ENCODE assay signal across 15 mouse cellular contexts in genomic region chr11:78346326-78347069, GRCm38 (mm10). TPM values are rescaled to one million over a fixed set of nuclear protein-coding genes. Genes with fewer than 3 reads are reported as not detected.
DNase-seq lines count a peak whose midpoint lies in the region; ATAC-seq and TF ChIP-seq lines count a peak whose summit lies in the region.
"Had no signal": no experiment of that assay in that cellular context is flagged by ENCODE, and none has a peak within 500 bp of the region (broad histone marks: within the 10 kb centered on the region; RNA-seq: fewer than 3 reads in every experiment).

No protein-coding gene starts in this region.

- in situ Hi-C loops in CH12.LX (cut with MboI; ENCODE audit: low pct_ligation_motif_present, low pct_unique_long_range_greater_than_20kb, low sequenced_read_pairs) = no loop called here

- no peak for ATAC-seq in kidney, embryonic 16.5 days (ENCODE audit: low FRiP score, low TSS enrichment)
- no peak for ATAC-seq in liver, embryonic 16.5 days (ENCODE audit: low read depth)
- no peak for ATAC-seq in erythroid progenitor cell, adult 5-6 weeks (replicated peaks; ENCODE audit: low FRiP score, poor library complexity, severe bottlenecking)
- ATAC-seq: intestine, embryonic 16.5 days had no signal

- no peaks in the 10 kb centered on the region for H3K27me3 ChIP-seq in kidney, embryonic 16.5 days (ENCODE audit: insufficient read depth, low read length)
- H3K27me3 ChIP-seq in CH12.LX (replicated peaks) = no peaks in the 10 kb centered on the region
- H3K27me3 ChIP-seq in liver, embryonic 16.5 days (ENCODE audit: control insufficient read depth, insufficient read depth, low read depth, low read length) = no peaks in the 10 kb centered on the region
- H3K27me3 ChIP-seq in hindbrain, embryonic 10.5 days (ENCODE audit: insufficient read depth, poor library complexity, severe bottlenecking) = no peaks in the 10 kb centered on the region

- no peak for TF ChIP-seq RAD21 in CH12.LX (IDR thresholded peaks at IDR 0.05; ENCODE audit: low read depth, low read length)

- peak overlapping the region; percentile 23 for H3K9ac ChIP-seq in kidney, embryonic 16.5 days (replicated peaks; ENCODE audit: low read length)
- peak overlapping the region; percentile 91 for H3K9ac ChIP-seq in CH12.LX (ENCODE audit: insufficient read depth, low read depth)
- peak overlapping the region; percentile 44 for H3K9ac ChIP-seq in liver, embryonic 16.5 days (ENCODE audit: low read depth, low read length)

- H3K9me3 ChIP-seq in kidney, embryonic 16.5 days (ENCODE audit: low read length) = no peaks in the 10 kb centered on the region
- no peaks in the 10 kb centered on the region for H3K9me3 ChIP-seq in CH12.LX (replicated peaks; ENCODE audit: low read length)
- no peaks in the 10 kb centered on the region for H3K9me3 ChIP-seq in liver, embryonic 16.5 days (replicated peaks; ENCODE audit: control insufficient read depth, low read length)
- H3K9me3 ChIP-seq in hindbrain, embryonic 10.5 days = no peaks in the 10 kb centered on the region

- H3K4me3 ChIP-seq in kidney, embryonic 16.5 days (ENCODE audit: low read length) = no peak overlapping the region
- H3K4me3 ChIP-seq in CH12.LX (replicated peaks in 1 of 3; ENCODE audit: low read depth in 2 of 3, low read length in 2 of 3, poor library complexity in 1 of 3) = peak overlapping the region; percentile 38 to 75 (median 73)
- H3K4me3 ChIP-seq in liver, embryonic 16.5 days (ENCODE audit: low read depth, low read length) = no peak overlapping the region
- no peak overlapping the region for H3K4me3 ChIP-seq in hindbrain, embryonic 10.5 days
- H3K4me3 ChIP-seq: erythroblast, embryonic 14.5 days had no signal

- peaks cover 7% of the 10 kb centered on the region; the same call in 1 of the 2 replicates for H3K36me3 ChIP-seq in kidney, embryonic 16.5 days (ENCODE audit: insufficient read depth, low read length)
- peaks cover 14 to 35% of the 10 kb centered on the region in 2 experiments for H3K36me3 ChIP-seq in CH12.LX (replicated peaks in 1 of 2; ENCODE audit: control insufficient read depth in 1 of 2, insufficient read depth in 1 of 2, low read length in 1 of 2)
- H3K36me3 ChIP-seq in liver, embryonic 16.5 days (ENCODE audit: control insufficient read depth, insufficient read depth) = peaks cover 5% of the 10 kb centered on the region; the same call in 1 of the 2 replicates
- peaks cover 46% of the 10 kb centered on the region for H3K36me3 ChIP-seq in hindbrain, embryonic 10.5 days

- no peak overlapping the region for H3K4me2 ChIP-seq in kidney, embryonic 16.5 days (replicated peaks; ENCODE audit: low read depth, low read length)
- H3K4me2 ChIP-seq in CH12.LX (ENCODE audit: insufficient read depth, low read depth, poor library complexity, severe bottlenecking) = peak overlapping the region; percentile 77
- peak overlapping the region; percentile 100; the same call in 1 of the 2 replicates for H3K4me2 ChIP-seq in liver, embryonic 16.5 days (ENCODE audit: low read depth, low read length)

- TF ChIP-seq CTCF in CH12.LX (conservative IDR thresholded peaks at IDR 0.05 in 1 of 2, IDR thresholded peaks at IDR 0.05 in 1 of 2; ENCODE audit: low read depth in 2 of 2, low read length in 2 of 2) = no peak

- no peak for TF ChIP-seq EP300 in CH12.LX (IDR thresholded peaks at IDR 0.05; ENCODE audit: low read length)

- peaks cover 37% of the 10 kb centered on the region for H3K4me1 ChIP-seq in kidney, embryonic 16.5 days (ENCODE audit: insufficient read depth, low read length)
- peaks cover 35 to 70% of the 10 kb centered on the region in 2 experiments for H3K4me1 ChIP-seq in CH12.LX (ENCODE audit: control insufficient read depth in 1 of 2, insufficient read depth in 2 of 2)
- H3K4me1 ChIP-seq in liver, embryonic 16.5 days (ENCODE audit: control insufficient read depth, low read depth, low read length) = peaks cover 70% of the 10 kb centered on the region
- peaks cover 64% of the 10 kb centered on the region for H3K4me1 ChIP-seq in hindbrain, embryonic 10.5 days (replicated peaks)

- no peak overlapping the region for H3K27ac ChIP-seq in kidney, embryonic 16.5 days (ENCODE audit: low read length)
- H3K27ac ChIP-seq in CH12.LX (ENCODE audit: insufficient read depth, low read depth) = peak overlapping the region; percentile 42
- peak overlapping the region; percentile 83 for H3K27ac ChIP-seq in liver, embryonic 16.5 days (ENCODE audit: low read length)
- no peak overlapping the region; the same call in 1 of the 2 replicates for H3K27ac ChIP-seq in hindbrain, embryonic 10.5 days

- dilution Hi-C loops in CH12.LX (cut with MboI; ENCODE audit: extremely low pct_ligation_motif_present, extremely low pct_unique_long_range_greater_than_20kb, low sequenced_read_pairs) = no loop called here

- no peak for DNase-seq in kidney, adult 11 months
- DNase-seq in CH12.LX (ENCODE audit: extremely low read depth) (no peak), NIH3T3 (ENCODE audit: low read depth) (peak; percentile 20)
- no peak for DNase-seq in hindbrain, embryonic 10.5 days (ENCODE audit: low spot score)
- no peak for DNase-seq in urinary bladder, postnatal 4 days (ENCODE audit: low spot score in 2 of 2)

- 84% methylated on average over 6 of the region's 6 CpGs for WGBS in kidney, embryonic 16.5 days
- 65% methylated on average over 6 of the region's 6 CpGs for WGBS in liver, embryonic 16.5 days (ENCODE audit: insufficient replicate concordance)
- 87% methylated on average over 6 of the region's 6 CpGs for WGBS in hindbrain, embryonic 10.5 days

- TF ChIP-seq POLR2A in CH12.LX (IDR thresholded peaks at IDR 0.05; ENCODE audit: low read depth, low read length) = no peak

- peaks cover 8% of the 10 kb centered on the region for H3K79me2 ChIP-seq in CH12.LX (replicated peaks; ENCODE audit: control insufficient read depth, extremely low read depth, insufficient read depth, poor library complexity, severe bottlenecking)

TF ChIP-seq in CH12.LX, 34 proteins besides CTCF, POLR2A, EP300 and RAD21 (continues in another document):
- TF ChIP-seq JUND (conservative IDR thresholded peaks at IDR 0.05; ENCODE audit: low read depth, low read length) = no peak
- no peak for TF ChIP-seq MYC (IDR thresholded peaks at IDR 0.05; ENCODE audit: low read depth, low read length)
- 0 out of 2 replicates have a peak, but pooled peaks have one; percentile 26 for TF ChIP-seq CHD2 (IDR thresholded peaks at IDR 0.05; ENCODE audit: low read length)

RNA-seq across cellular contexts. Expression of gene Unc119, which starts 3.2 kb away (rescaled TPM):
- polyA plus RNA-seq in kidney, embryonic 16.5 days (2015; fragmentation: Nextera tagmentation; extraction: Ambion mirVana) = 39.4 and 42.3 TPM in 2 replicates
- total RNA-seq in CH12.LX (2012; rRNA removed) (80.5 and 81.6 TPM in 2 replicates), CH12.LX (2014; rRNA removed) (197 and 227 TPM in 2 replicates)
- polyA plus RNA-seq in CH12.LX (2012; ENCODE audit: insufficient read length, low read depth) = 146 and 173 TPM in 2 replicates
- 22.7 and 24.1 TPM in 2 replicates for polyA plus RNA-seq in liver, embryonic 16.5 days (2015; fragmentation: Nextera tagmentation; extraction: Ambion mirVana)
- 59.1 and 76.7 TPM in 2 replicates for polyA plus RNA-seq in hindbrain, embryonic 10.5 days (2016; fragmentation: Nextera tagmentation; extraction: Ambion mirVana)
- total RNA-seq in erythroid progenitor cell, adult 5-6 weeks (2015; ENCODE audit: low replicate concordance) = 17.2 and 20.9 TPM in 2 replicates
- 7.9 and 8.3 TPM in 2 replicates for total RNA-seq in erythroid progenitor cell, adult 5-6 weeks (2017; ENCODE audit: low replicate concordance)

RNA-seq across cellular contexts. Expression of gene Pigs, which starts 18.3 kb away (rescaled TPM):
- polyA plus RNA-seq in kidney, embryonic 16.5 days (2015; fragmentation: Nextera tagmentation; extraction: Ambion mirVana) = 97.0 and 100 TPM in 2 replicates
- total RNA-seq in CH12.LX (2012; rRNA removed) (51.2 and 53.1 TPM in 2 replicates), CH12.LX (2014; rRNA removed) (25.7 and 26.3 TPM in 2 replicates)
- polyA plus RNA-seq in CH12.LX (2012; ENCODE audit: insufficient read length, low read depth) = 51.8 and 65.4 TPM in 2 replicates
- 31.2 and 36.0 TPM in 2 replicates for polyA plus RNA-seq in liver, embryonic 16.5 days (2015; fragmentation: Nextera tagmentation; extraction: Ambion mirVana)
- 74.6 and 82.9 TPM in 2 replicates for polyA plus RNA-seq in hindbrain, embryonic 10.5 days (2016; fragmentation: Nextera tagmentation; extraction: Ambion mirVana)
- 7.2 and 14.3 TPM in 2 replicates for total RNA-seq in erythroid progenitor cell, adult 5-6 weeks (2015; ENCODE audit: low replicate concordance)
- total RNA-seq in erythroid progenitor cell, adult 5-6 weeks (2017; ENCODE audit: low replicate concordance) = 3.6 and 3.9 TPM in 2 replicates

RNA-seq across cellular contexts. Expression of gene Aldoc, which starts 23.7 kb away (rescaled TPM):
- polyA plus RNA-seq in kidney, embryonic 16.5 days (2015; fragmentation: Nextera tagmentation; extraction: Ambion mirVana) = 8.3 and 10.2 TPM in 2 replicates
- total RNA-seq in CH12.LX (2012; rRNA removed) (23.6 and 90.2 TPM in 2 replicates), CH12.LX (2014; rRNA removed) (96.5 and 119 TPM in 2 replicates)
- 20.4 and 25.0 TPM in 2 replicates for polyA plus RNA-seq in CH12.LX (2012; ENCODE audit: insufficient read length, low read depth)
- 15.0 and 19.6 TPM in 2 replicates for polyA plus RNA-seq in liver, embryonic 16.5 days (2015; fragmentation: Nextera tagmentation; extraction: Ambion mirVana)
- polyA plus RNA-seq in hindbrain, embryonic 10.5 days (2016; fragmentation: Nextera tagmentation; extraction: Ambion mirVana) = 2.5 and 3.1 TPM in 2 replicates
- total RNA-seq in erythroid progenitor cell, adult 5-6 weeks (2015; ENCODE audit: low replicate concordance) = 1.3 and 16.2 TPM in 2 replicates
- total RNA-seq in erythroid progenitor cell, adult 5-6 weeks (2017; ENCODE audit: low replicate concordance) = 2.4 and 3.0 TPM in 2 replicates

RNA-seq across cellular contexts. Expression of gene Foxn1, which starts 39.9 kb away (rescaled TPM):
- polyA plus RNA-seq in kidney, embryonic 16.5 days (2015; fragmentation: Nextera tagmentation; extraction: Ambion mirVana) = 0.05 TPM in 1 of 2 replicates, not detected in the other
- total RNA-seq in CH12.LX (2012; rRNA removed) (not detected in 2 replicates), CH12.LX (2014; rRNA removed) (not detected in 2 replicates)
- not detected in 2 replicates for polyA plus RNA-seq in CH12.LX (2012; ENCODE audit: insufficient read length, low read depth)
- not detected in 2 replicates for polyA plus RNA-seq in liver, embryonic 16.5 days (2015; fragmentation: Nextera tagmentation; extraction: Ambion mirVana)
- polyA plus RNA-seq in hindbrain, embryonic 10.5 days (2016; fragmentation: Nextera tagmentation; extraction: Ambion mirVana) = not detected in 2 replicates
- total RNA-seq in erythroid progenitor cell, adult 5-6 weeks (2015; ENCODE audit: low replicate concordance) = not detected in 2 replicates
- not detected in 2 replicates for total RNA-seq in erythroid progenitor cell, adult 5-6 weeks (2017; ENCODE audit: low replicate concordance)
- total RNA-seq: gastrocnemius, postnatal 10 days; heart, postnatal 25 days; left cerebral cortex, adult 18-20 months; liver, adult 2 months had no signal
- polyA plus RNA-seq: erythroblast, embryonic 14.5 days; intestine, embryonic 16.5 days; large intestine, adult 2 months; liver, adult 2 months had no signal

RNA-seq across cellular contexts. Expression of gene Spag5, which starts 45.2 kb away (rescaled TPM):
- polyA plus RNA-seq in kidney, embryonic 16.5 days (2015; fragmentation: Nextera tagmentation; extraction: Ambion mirVana) = 41.7 and 48.6 TPM in 2 replicates
- 57.0 and 57.2 TPM in 2 replicates for total RNA-seq in CH12.LX (2012; rRNA removed)
- total RNA-seq in CH12.LX (2014; rRNA removed) = 47.7 and 50.4 TPM in 2 replicates
- 81.8 and 92.3 TPM in 2 replicates for polyA plus RNA-seq in CH12.LX (2012; ENCODE audit: insufficient read length, low read depth)
- 33.0 and 33.7 TPM in 2 replicates for polyA plus RNA-seq in liver, embryonic 16.5 days (2015; fragmentation: Nextera tagmentation; extraction: Ambion mirVana)
- 53.2 and 62.7 TPM in 2 replicates for polyA plus RNA-seq in hindbrain, embryonic 10.5 days (2016; fragmentation: Nextera tagmentation; extraction: Ambion mirVana)
- 234 and 259 TPM in 2 replicates for total RNA-seq in erythroid progenitor cell, adult 5-6 weeks (2015; ENCODE audit: low replicate concordance)
- 464 and 490 TPM in 2 replicates for total RNA-seq in erythroid progenitor cell, adult 5-6 weeks (2017; ENCODE audit: low replicate concordance)

Comparison
In these comparisons a context has a peak if more than half of its experiments do, and no peak if none do; other contexts are left out.
1. H3K27ac ChIP-seq: peak in CH12.LX (single experiment) and liver, embryonic 16.5 days (single experiment); none in kidney, embryonic 16.5 days (single experiment) and hindbrain, embryonic 10.5 days (single experiment).
2. H3K4me3 ChIP-seq: peak in CH12.LX (3 of 3); none in kidney, embryonic 16.5 days (single experiment), liver, embryonic 16.5 days (single experiment) and hindbrain, embryonic 10.5 days (single experiment).
3. H3K9ac ChIP-seq: peak in every context shown above with its lines; median percentile 91 in CH12.LX; 44 in liver, embryonic 16.5 days; 23 in kidney, embryonic 16.5 days.